Mouse (Mus musculus) stomach, postnatal 0 days (tissue): Measurements from ENCODE around the gene Magi1.

Source experiments
- CTCF ChIP-seq: IDR thresholded peaks from 2 replicates; pipeline ENCODE4 v1.5.1; 2016; ENCODE audit warnings: antibody characterized with exemption, low read depth, mild to moderate bottlenecking, moderate library complexity
- EP300 ChIP-seq: optimal IDR thresholded peaks from 2 replicates; pipeline ENCODE3; 2016; ENCODE audit warnings: antibody characterized with exemption

GRCm38 (mm10) chr6:93961782-93962181, 321.9 kb downstream of the Magi1 start:
- TF ChIP-seq CTCF (no peak), EP300 (no peak)
